13 mouse cellular contexts compared by ENCODE assay signal in genomic region chr3:148136791-148137251, GRCm38 (mm10).
A peak's percentile ranks its signal among the peaks of the same experiment; 100 is the strongest.
DNase-seq lines count a peak whose midpoint lies in the region; TF ChIP-seq lines count a peak whose summit lies in the region.
"Had no signal": no experiment of that assay in that cellular context is flagged by ENCODE, and none has a peak within 500 bp of the region (broad histone marks: within the 10 kb centered on the region; RNA-seq: fewer than 3 reads in every experiment).

No protein-coding gene starts in this region.

- no peaks in the 10 kb centered on the region for H3K27me3 ChIP-seq in liver, adult 2 months (ENCODE audit: control insufficient read depth, insufficient read depth, low read length)
- H3K27me3 ChIP-seq: heart, embryonic 13.5 days; hindbrain, embryonic 12.5 days had no signal

- no peaks in the 10 kb centered on the region for H3K36me3 ChIP-seq in liver, adult 2 months (ENCODE audit: control insufficient read depth, insufficient read depth, low read length)
- H3K36me3 ChIP-seq: heart, embryonic 13.5 days; hindbrain, embryonic 12.5 days had no signal

- peak; percentile 5 for DNase-seq in adrenal gland, postnatal 10 days
- no peak for DNase-seq in adrenal gland, adult 18-20 months (ENCODE audit: low spot score in 2 of 2)
- DNase-seq in liver, adult 2 months (ENCODE audit: extremely low read depth, low read depth, low spot score) = peak; percentile 62
- no peak for DNase-seq in liver
- DNase-seq in cerebellum, postnatal 25 days = peak; percentile 72 to 82
- peak; percentile 39 to 62 for DNase-seq in lung, postnatal 4 days
- DNase-seq in frontal cortex, postnatal 10 days (ENCODE audit: low spot score in 2 of 2) = no peak
- DNase-seq in layer of hippocampus, adult 8-10 months (ENCODE audit: low spot score in 2 of 2) = no peak
- DNase-seq: midbrain, embryonic 14.5 days; thymus, adult 2 months had no signal

- no peak for TF ChIP-seq CTCF in liver, adult 2 months (IDR thresholded peaks at IDR 0.05; ENCODE audit: low read depth, low read length)

- no peaks in the 10 kb centered on the region for H3K4me1 ChIP-seq in liver, adult 2 months (ENCODE audit: control insufficient read depth, insufficient read depth, low read length)
- H3K4me1 ChIP-seq: heart, embryonic 13.5 days; hindbrain, embryonic 12.5 days had no signal

- H3K27ac ChIP-seq in liver, adult 2 months (replicated peaks; ENCODE audit: insufficient read depth, low read depth, low read length) = no peak overlapping the region
- H3K27ac ChIP-seq: heart, embryonic 13.5 days; hindbrain, embryonic 12.5 days; liver, embryonic 14.5 days had no signal

- no peaks in the 10 kb centered on the region for H3K79me2 ChIP-seq in liver, adult 2 months (ENCODE audit: control insufficient read depth, insufficient read depth, low read length)

- 27% methylated on average over 3 of the region's 3 CpGs for WGBS in liver, adult 2 months

- H3K9ac ChIP-seq in liver, adult 2 months (ENCODE audit: low read depth, low read length) = no peak overlapping the region
- H3K9ac ChIP-seq: heart, embryonic 13.5 days; hindbrain, embryonic 12.5 days; liver, embryonic 14.5 days had no signal

- no peak overlapping the region for H3K4me3 ChIP-seq in liver, adult 2 months (ENCODE audit: insufficient read depth, low read depth, low read length)
- H3K4me3 ChIP-seq: heart, embryonic 13.5 days; hindbrain, embryonic 12.5 days had no signal

- no peak for TF ChIP-seq POLR2A in liver, adult 2 months (IDR thresholded peaks at IDR 0.05; ENCODE audit: extremely low read depth, insufficient read depth, low read length)

Comparison
In these comparisons a context has a peak if more than half of its experiments do, and no peak if none do; other contexts are left out.
1. DNase-seq: peak in adrenal gland, postnatal 10 days (single experiment), liver, adult 2 months (single experiment), cerebellum, postnatal 25 days (2 of 2) and lung, postnatal 4 days (2 of 2); none in adrenal gland, adult 18-20 months (0 of 2), liver (single experiment), frontal cortex, postnatal 10 days (0 of 2) and layer of hippocampus, adult 8-10 months (0 of 2).